Mouse (Mus musculus): ENCODE results near the gene Gstp1. TPM values are rescaled to one million over a fixed set of nuclear protein-coding genes. Genes with fewer than 3 reads are reported as not detected.
A peak's percentile ranks its signal among the peaks of the same experiment; 100 is the strongest.

The Gstp1 gene
- polyA plus RNA-seq, 1 experiment = 307 TPM

GRCm38 (mm10) chr19:4059069-4059740, 21.4 kb upstream of the Gstp1 start, which contains the start of gene Gstp3:
TSS of gene Gstp3 (minus strand) at chr19:4059569.
- DNase-seq (ENCODE audit: low read depth) = no peak
- TF ChIP-seq CTCF (IDR thresholded peaks at IDR 0.05; ENCODE audit: borderline replicate concordance, extremely low read depth, insufficient read depth, insufficient read length) (no peak), POLR2A (IDR thresholded peaks at IDR 0.05; ENCODE audit: borderline replicate concordance, extremely low read depth, insufficient read depth, insufficient read length, poor library complexity, severe bottlenecking) (no peak)

- TF ChIP-seq POLR2A (IDR thresholded peaks at IDR 0.05; ENCODE audit: borderline replicate concordance, extremely low read depth, insufficient read depth, insufficient read length, poor library complexity, severe bottlenecking) (no peak), CTCF (IDR thresholded peaks at IDR 0.05; ENCODE audit: borderline replicate concordance, extremely low read depth, insufficient read depth, insufficient read length) (no peak)
These were observed 20.8 kb upstream of the Gstp1 start for GRCm38 (mm10) chr19:4058581-4058980.

GRCm38 (mm10) chr19:4057962-4058361, 20.2 kb upstream of the Gstp1 start:
- no peak for TF ChIP-seq CTCF (IDR thresholded peaks at IDR 0.05; ENCODE audit: borderline replicate concordance, extremely low read depth, insufficient read depth, insufficient read length)
- no peak for TF ChIP-seq POLR2A (IDR thresholded peaks at IDR 0.05; ENCODE audit: borderline replicate concordance, extremely low read depth, insufficient read depth, insufficient read length, poor library complexity, severe bottlenecking)
- DNase-seq (ENCODE audit: low read depth) = no peak

More at GRCm38 (mm10) chr19:4058581-4058980, 20.8 kb upstream of the Gstp1 start:
- DNase-seq (ENCODE audit: low read depth) = no peak

GRCm38 (mm10) chr19:4057389-4057788, 19.6 kb upstream of the Gstp1 start:
- TF ChIP-seq CTCF (IDR thresholded peaks at IDR 0.05; ENCODE audit: borderline replicate concordance, extremely low read depth, insufficient read depth, insufficient read length) (no peak), POLR2A (IDR thresholded peaks at IDR 0.05; ENCODE audit: borderline replicate concordance, extremely low read depth, insufficient read depth, insufficient read length, poor library complexity, severe bottlenecking) (no peak)

GRCm38 (mm10) chr19:4056727-4057126, 18.9 kb upstream of the Gstp1 start:
- no peak for DNase-seq (ENCODE audit: low read depth)
- TF ChIP-seq CTCF (IDR thresholded peaks at IDR 0.05; ENCODE audit: borderline replicate concordance, extremely low read depth, insufficient read depth, insufficient read length) = no peak
- TF ChIP-seq POLR2A (IDR thresholded peaks at IDR 0.05; ENCODE audit: borderline replicate concordance, extremely low read depth, insufficient read depth, insufficient read length, poor library complexity, severe bottlenecking) = no peak

More at GRCm38 (mm10) chr19:4057389-4057788, 19.6 kb upstream of the Gstp1 start:
- DNase-seq (ENCODE audit: low read depth) = no peak

GRCm38 (mm10) chr19:4055947-4056693, 18.3 kb upstream of the Gstp1 start:
- DNase-seq (ENCODE audit: low read depth) = no peak
- no peak for TF ChIP-seq POLR2A (IDR thresholded peaks at IDR 0.05; ENCODE audit: borderline replicate concordance, extremely low read depth, insufficient read depth, insufficient read length, poor library complexity, severe bottlenecking)
- no peak for TF ChIP-seq CTCF (IDR thresholded peaks at IDR 0.05; ENCODE audit: borderline replicate concordance, extremely low read depth, insufficient read depth, insufficient read length)

- TF ChIP-seq POLR2A (IDR thresholded peaks at IDR 0.05; ENCODE audit: borderline replicate concordance, extremely low read depth, insufficient read depth, insufficient read length, poor library complexity, severe bottlenecking) (no peak), CTCF (IDR thresholded peaks at IDR 0.05; ENCODE audit: borderline replicate concordance, extremely low read depth, insufficient read depth, insufficient read length) (no peak)
- no peak for DNase-seq (ENCODE audit: low read depth)
These were observed 17.6 kb upstream of the Gstp1 start for GRCm38 (mm10) chr19:4055216-4055946.

- DNase-seq (ENCODE audit: low read depth) = no peak
- no peak for TF ChIP-seq CTCF (IDR thresholded peaks at IDR 0.05; ENCODE audit: borderline replicate concordance, extremely low read depth, insufficient read depth, insufficient read length)
- TF ChIP-seq POLR2A (IDR thresholded peaks at IDR 0.05; ENCODE audit: borderline replicate concordance, extremely low read depth, insufficient read depth, insufficient read length, poor library complexity, severe bottlenecking) = no peak
These were observed 16.8 kb upstream of the Gstp1 start for GRCm38 (mm10) chr19:4054613-4055012.

- TF ChIP-seq POLR2A (IDR thresholded peaks at IDR 0.05; ENCODE audit: borderline replicate concordance, extremely low read depth, insufficient read depth, insufficient read length, poor library complexity, severe bottlenecking) = no peak
These were observed 14.8 kb upstream of the Gstp1 start for GRCm38 (mm10) chr19:4052516-4053030.

GRCm38 (mm10) chr19:4051741-4052515, 14.1 kb upstream of the Gstp1 start:
- peak; percentile 84 for TF ChIP-seq CTCF (IDR thresholded peaks at IDR 0.05; ENCODE audit: borderline replicate concordance, extremely low read depth, insufficient read depth, insufficient read length)
- TF ChIP-seq POLR2A (IDR thresholded peaks at IDR 0.05; ENCODE audit: borderline replicate concordance, extremely low read depth, insufficient read depth, insufficient read length, poor library complexity, severe bottlenecking) = no peak
- DNase-seq (ENCODE audit: low read depth) = peak; percentile 62

More at GRCm38 (mm10) chr19:4052516-4053030, 14.8 kb upstream of the Gstp1 start:
- DNase-seq (ENCODE audit: low read depth) = no peak
